Mouse (Mus musculus): ENCODE data around the gene Nsfl1c. TPM values are rescaled to one million over a fixed set of nuclear protein-coding genes. Genes with fewer than 3 reads are reported as not detected.

The Nsfl1c gene
- 67.1 and 81.2 TPM in 2 replicates for polyA plus RNA-seq (2012; rRNA removed; ENCODE audit: low replicate concordance)

GRCm38 (mm10) chr2:151494035-151494803 is at the start of gene Nsfl1c:
TSS of gene Nsfl1c (plus strand) at chr2:151494182.

DNA sequence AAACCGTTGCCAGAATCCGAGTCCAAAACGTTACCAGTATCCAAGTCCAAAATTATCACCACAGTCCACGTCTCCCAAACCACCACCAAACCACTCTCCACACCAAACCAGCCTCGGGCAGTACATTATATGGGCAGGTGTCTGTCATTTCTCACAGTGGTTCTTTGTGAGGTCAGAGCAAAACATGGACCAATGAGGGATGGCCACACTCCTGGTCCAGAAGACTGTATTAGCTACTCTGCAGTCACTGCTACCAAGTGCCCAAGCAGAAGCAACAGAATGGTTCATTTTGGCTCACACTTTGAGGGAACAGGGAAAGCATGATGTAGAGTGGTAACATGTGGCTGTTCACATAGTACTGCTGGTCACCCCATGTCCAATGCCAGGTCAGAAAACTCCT is 17.9 kb upstream of the Nsfl1c start, which contains the start of gene 4921509C19Rik:
Gene 4921509C19Rik (minus strand): TSS at position 101 of the 400 bp plus-strand sequence.

GRCm38 (mm10) chr2:151542323-151543062 is 48.5 kb downstream of the Nsfl1c start, which contains the start of gene Fkbp1a:
TSS of gene Fkbp1a (plus strand) at chr2:151542483.

Other genes with a start within 250 kb of the Nsfl1c start
- gene 4921509C19Rik, start 18.0 kb upstream of the Nsfl1c start, polyA plus RNA-seq (2012; rRNA removed; ENCODE audit: low replicate concordance), result not detected in 2 replicates
- gene Fkbp1a, start 48.3 kb downstream of the Nsfl1c start, polyA plus RNA-seq (2012; rRNA removed; ENCODE audit: low replicate concordance), result 175 and 205 TPM in 2 replicates
- 5.6 and 5.8 TPM in 2 replicates for gene Sdcbp2, start 78.4 kb downstream of the Nsfl1c start, polyA plus RNA-seq (2012; rRNA removed; ENCODE audit: low replicate concordance)
- gene Snph, start 138.4 kb downstream of the Nsfl1c start, polyA plus RNA-seq (2012; rRNA removed; ENCODE audit: low replicate concordance), result 0.32 and 6.4 TPM in 2 replicates
- gene Rad21l, start 174.4 kb downstream of the Nsfl1c start, polyA plus RNA-seq (2012; rRNA removed; ENCODE audit: low replicate concordance), result not detected in 2 replicates
- 0.44 TPM in 1 of 2 replicates, not detected in the other for gene Tmem74b, start 207.8 kb downstream of the Nsfl1c start, polyA plus RNA-seq (2012; rRNA removed; ENCODE audit: low replicate concordance)